Mouse (Mus musculus) limb, embryonic 11.5 days (tissue): ENCODE results near the gene Inhbc. TPM values are rescaled to one million over a fixed set of nuclear protein-coding genes. Genes with fewer than 3 reads are reported as not detected.
"Not testable (repeated sequence)": the region's sequence is repeated elsewhere in the genome, so short reads cannot be mapped to it uniquely, and the experiment has no call there.

Experiments
- ATAC-seq: fragments of 200-750 bp; cut with Nextera tagmentation; 2 replicates; pipeline ENCODE4 v1.8.0; 2017; ENCODE audit warnings: low read depth; ENCODE audit not compliant: insufficient number of reproducible peaks, low FRiP score, low TSS enrichment
- DNase-seq: peaks from one replicate; pipeline ENCODE4 v3.0.0-alpha.2; 2015; ENCODE audit warnings: low spot score
- H3K27ac ChIP-seq: fragments of 300-500 bp; sonication (generic); replicated peaks from 2 replicates; pipeline ENCODE4 v1.5.1; 2014; ENCODE audit warnings: low read depth, mild to moderate bottlenecking, low read length
- H3K27me3 ChIP-seq: fragments of 300-500 bp; sonication (generic); 2 replicates; pipeline ENCODE4 v1.6.1; 2014; ENCODE audit warnings: mild to moderate bottlenecking, low read length, mixed read lengths; ENCODE audit not compliant: control insufficient read depth, insufficient read depth
- H3K36me3 ChIP-seq: fragments of 300-500 bp; sonication (generic); 2 replicates; pipeline ENCODE4 v1.6.1; 2014; ENCODE audit warnings: mild to moderate bottlenecking, low read length, moderate library complexity, mixed read lengths; ENCODE audit not compliant: control insufficient read depth, insufficient read depth
- H3K4me1 ChIP-seq: fragments of 300-500 bp; sonication (generic); 2 replicates; pipeline ENCODE4 v1.6.1; 2014; ENCODE audit warnings: low read length, mixed read lengths; ENCODE audit not compliant: control insufficient read depth, insufficient read depth
- H3K4me2 ChIP-seq: fragments of 300-500 bp; sonication (generic); 2 replicates; pipeline ENCODE4 v1.6.1; 2014; ENCODE audit warnings: low read depth, mild to moderate bottlenecking, moderate library complexity; ENCODE audit not compliant: severe bottlenecking
- H3K4me3 ChIP-seq: fragments of 300-500 bp; sonication (generic); 2 replicates; pipeline ENCODE4 v1.5.1; 2014; ENCODE audit warnings: low read depth, low read length
- H3K9ac ChIP-seq: fragments of 300-500 bp; sonication (generic); 2 replicates; pipeline ENCODE4 v1.6.1; 2014; ENCODE audit warnings: mild to moderate bottlenecking, low read length
- H3K9me3 ChIP-seq: fragments of 300-500 bp; sonication (generic); 2 replicates; pipeline ENCODE4 v1.6.1; 2016; ENCODE audit warnings: low read length; ENCODE audit not compliant: control insufficient read depth
- WGBS: fragments of 180-500 bp; shearing (Covaris S2); extraction: QIAGEN DNeasy Blood & Tissue Kit; methylation state at CpG from one replicate; pipeline ENCODE4 v1.1.7; 2014; 5-methylcytosine and 5-hydroxymethylcytosine counted together
- polyA plus RNA-seq: library from polyadenylated mRNA; unstranded; fragments of >200 nt; fragmentation: Nextera tagmentation; extraction: Ambion mirVana; gene quantifications from 2 replicates; pipeline ENCODE4 v1.2.1, GENCODE M21; 2014

The Inhbc gene
- polyA plus RNA-seq, 1 experiment from 2014 or later, result 0.15 TPM

DNA sequence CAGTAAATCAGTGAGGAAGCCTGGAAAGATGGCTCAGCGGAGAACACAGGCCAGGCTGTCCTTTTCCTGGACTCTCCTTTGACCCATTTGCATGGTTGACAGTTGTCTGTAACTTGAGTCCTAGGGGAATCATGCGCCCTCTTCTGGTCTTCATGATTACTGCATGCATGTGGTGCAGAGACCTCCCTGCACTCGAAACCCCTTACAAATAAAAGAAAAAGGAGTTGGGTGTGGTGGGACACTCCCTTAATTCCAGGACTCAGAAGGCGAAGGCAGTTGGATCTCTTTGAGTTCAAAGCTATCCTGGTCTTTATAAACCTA is 57.9 kb downstream of the Inhbc start:
- H3K36me3 ChIP-seq, result peaks cover 8% of the 10 kb centered on the region
- H3K9me3 ChIP-seq, result no peaks in the 10 kb centered on the region
- under 1% methylated on average over 4 of the region's 4 CpGs for WGBS
- peak overlapping the region; percentile 69 for H3K4me3 ChIP-seq
- peak overlapping the region; percentile 74 for H3K4me2 ChIP-seq
- H3K4me1 ChIP-seq, result peaks cover 6% of the 10 kb centered on the region; the same call in 1 of the 2 replicates
- ATAC-seq (peak; percentile 4; the same call in 1 of the 2 replicates), DNase-seq (peak; percentile 94)
- H3K27ac ChIP-seq, result no peak overlapping the region
- H3K27me3 ChIP-seq, result no peaks in the 10 kb centered on the region
- H3K9ac ChIP-seq, result 0 out of 2 replicates have a peak overlapping the region, but pooled peaks have one; percentile 0

DNA sequence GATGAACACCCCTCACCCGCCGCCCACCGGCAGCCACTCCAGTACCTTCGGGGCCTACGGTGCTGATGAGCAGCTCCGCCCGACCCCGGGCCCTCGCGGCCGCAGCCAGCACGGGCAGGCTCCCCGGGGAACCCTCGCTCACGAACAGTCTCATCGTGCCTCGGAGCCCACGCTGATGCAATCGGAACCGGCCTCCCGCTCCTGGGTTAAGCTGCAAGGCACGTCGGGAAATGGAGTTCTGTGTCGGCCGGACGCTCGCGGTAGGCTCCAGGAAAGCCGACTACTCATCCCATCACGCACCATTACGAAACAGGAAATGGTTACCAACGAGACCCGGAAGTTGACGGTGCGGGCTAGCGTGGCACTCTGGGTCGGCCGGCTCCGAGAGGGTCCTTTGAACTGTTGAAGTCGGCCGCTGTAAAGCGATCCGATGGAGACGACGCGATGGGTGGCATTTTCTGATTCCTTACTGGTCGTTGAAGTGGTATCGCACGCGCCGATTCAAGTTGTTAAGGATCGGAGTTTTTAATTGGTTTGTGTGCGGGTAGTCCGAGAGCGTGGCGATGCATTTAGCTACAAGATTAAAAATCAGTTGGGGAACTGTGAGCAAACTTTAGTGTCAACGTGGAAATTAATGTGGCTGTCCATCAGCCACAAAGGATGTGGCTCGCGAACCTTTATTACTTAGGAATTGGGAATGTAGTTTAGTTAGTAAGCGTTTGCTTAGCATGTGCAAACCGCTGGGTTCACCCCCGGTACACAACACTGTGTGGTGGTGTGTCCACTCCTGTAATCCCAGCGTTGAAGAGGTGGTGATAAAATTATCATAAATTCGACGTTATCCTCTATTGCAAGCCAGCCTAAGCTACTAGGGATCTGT is 58.5 kb downstream of the Inhbc start, which contains the start of gene Mars:
Mars (minus strand) TSS at position 311 of the 880 bp plus-strand sequence.
- DNase-seq, result peak; percentile 94
- under 1% methylated on average over 65 of the region's 65 CpGs for WGBS
- Histone ChIP-seq H3K27me3 (no peaks in the 10 kb centered on the region), H3K4me2 (peak within 1 kb of the TSS; percentile 74), H3K9me3 (no peaks in the 10 kb centered on the region), H3K9ac (peak within 1 kb of the TSS; percentile 71), H3K4me3 (peak within 1 kb of the TSS; percentile 69), H3K27ac (no peak within 1 kb of the TSS), H3K36me3 (peaks cover 13% of the 10 kb centered on the region), H3K4me1 (peaks cover 6% of the 10 kb centered on the region; the same call in 1 of the 2 replicates)
- peak; percentile 94 for ATAC-seq

DNA sequence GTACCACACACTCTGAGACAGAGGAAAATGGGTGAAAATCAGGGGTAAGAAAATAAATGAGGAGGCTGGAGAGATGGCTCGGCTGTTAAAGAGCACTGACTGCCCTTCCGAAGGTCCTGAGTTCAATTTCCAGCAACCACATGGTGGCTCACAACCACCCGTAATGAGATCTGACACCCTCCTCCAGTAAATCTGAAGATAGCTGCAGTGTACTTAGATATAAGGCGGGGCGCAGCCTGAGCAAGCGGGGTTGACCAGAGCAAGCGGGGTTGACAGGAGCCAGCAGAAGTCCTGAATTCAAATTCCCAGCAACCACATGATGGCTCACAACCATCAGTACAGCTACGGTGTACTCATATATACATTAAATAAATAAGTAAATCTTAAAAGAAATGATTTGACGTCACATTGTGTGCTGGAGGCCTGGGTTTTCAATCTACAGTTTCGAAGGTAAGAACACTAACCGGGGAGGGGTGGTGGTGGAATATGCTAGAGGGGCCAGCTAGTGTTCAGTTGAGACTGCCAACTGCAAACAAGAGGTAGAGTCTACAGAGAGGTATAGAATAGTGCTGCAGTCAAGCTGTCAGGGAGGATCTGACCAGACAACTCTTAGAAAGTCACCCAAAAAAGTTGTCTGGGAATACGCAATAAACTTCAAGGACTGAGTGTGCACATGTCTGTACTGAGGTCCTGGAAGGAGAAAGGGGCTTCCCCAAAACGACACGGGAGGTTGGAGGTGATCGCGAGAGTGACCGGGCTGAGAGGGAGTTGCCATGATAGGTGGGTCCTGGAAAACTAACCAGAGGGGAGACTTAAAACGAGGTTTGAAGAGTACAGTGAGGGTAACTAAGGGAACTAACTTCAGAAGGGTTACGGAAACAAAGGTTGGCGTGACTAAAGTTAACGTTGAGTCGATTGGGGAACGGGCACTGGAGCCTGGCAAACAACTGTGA is 59.4 kb downstream of the Inhbc start:
- no peaks in the 10 kb centered on the region for H3K27me3 ChIP-seq
- H3K36me3 ChIP-seq, result peaks cover 16% of the 10 kb centered on the region
- H3K9ac ChIP-seq, result peak overlapping the region; percentile 71
- peak overlapping the region; percentile 66 for H3K4me2 ChIP-seq
- DNase-seq, result peak; percentile 70
- 38% methylated on average over 23 of the region's 23 CpGs for WGBS
- peak overlapping the region; percentile 69 for H3K4me3 ChIP-seq
- no peaks in the 10 kb centered on the region for H3K9me3 ChIP-seq
- H3K27ac ChIP-seq, result no peak overlapping the region
- peaks cover 6% of the 10 kb centered on the region; the same call in 1 of the 2 replicates for H3K4me1 ChIP-seq
- peak; percentile 41; the same call in 1 of the 2 replicates for ATAC-seq

DNA sequence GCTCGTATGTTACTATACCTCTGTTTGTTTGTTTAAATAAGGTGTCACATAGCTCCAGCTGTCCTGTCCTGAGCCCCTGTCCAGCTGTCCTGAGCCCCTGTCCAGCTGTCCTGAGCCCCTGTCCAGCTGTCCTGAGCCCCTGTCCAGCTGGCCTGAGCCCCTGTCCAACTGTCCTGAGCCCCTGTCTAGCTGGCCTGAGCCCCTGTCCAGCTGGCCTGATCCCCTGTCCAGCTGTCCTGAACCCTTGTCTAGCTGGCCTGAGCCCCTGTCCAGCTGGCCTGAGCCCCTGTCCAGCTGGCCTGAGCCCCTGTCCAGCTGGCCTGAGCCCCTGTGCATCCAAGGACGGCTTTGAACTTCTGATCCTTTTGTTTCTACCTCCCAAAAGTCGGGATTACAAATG is 61.1 kb downstream of the Inhbc start:
- 89% methylated on average over 3 of the region's 3 CpGs for whole genome bisulfite sequencing
- not testable (repeated sequence) for H3K9ac ChIP-seq, H3K4me1 ChIP-seq, H3K27ac ChIP-seq, H3K9me3 ChIP-seq, H3K4me2 ChIP-seq, H3K27me3 ChIP-seq, DNase-seq, H3K4me3 ChIP-seq, ATAC-seq
- peaks cover 28% of the 10 kb centered on the region for H3K36me3 ChIP-seq

Other genes with a start within 250 kb of the Inhbc start
- 29.5 and 32.7 TPM in 2 replicates for gene Os9, start 249.3 kb downstream of the Inhbc start, polyA plus RNA-seq
- 3.4 TPM in 2 replicates for gene B4galnt1, start 205.2 kb downstream of the Inhbc start, polyA plus RNA-seq
- 2.7 and 4.1 TPM in 2 replicates for gene Slc26a10, start 189.8 kb downstream of the Inhbc start, polyA plus RNA-seq
- 37.2 and 40.3 TPM in 2 replicates for gene Arhgef25, start 180.3 kb downstream of the Inhbc start, polyA plus RNA-seq
- 138 TPM in 2 replicates for gene Dtx3, start 174.7 kb downstream of the Inhbc start, polyA plus RNA-seq
- 17.8 and 20.3 TPM in 2 replicates for gene Pip4k2c, start 158.8 kb downstream of the Inhbc start, polyA plus RNA-seq
- 2.1 and 3.8 TPM in 2 replicates for gene Kif5a, start 107.1 kb downstream of the Inhbc start, polyA plus RNA-seq
- gene Dctn2, start 104.1 kb downstream of the Inhbc start, polyA plus RNA-seq, result 160 and 170 TPM in 2 replicates
- 17.0 and 17.2 TPM in 2 replicates for gene Mbd6, start 81.4 kb downstream of the Inhbc start, polyA plus RNA-seq
- gene Mars, start 58.6 kb downstream of the Inhbc start, polyA plus RNA-seq, result 167 and 170 TPM in 2 replicates
- 5.3 and 5.5 TPM in 2 replicates for gene Arhgap9, start 48.5 kb downstream of the Inhbc start, polyA plus RNA-seq
- 8.5 and 11.2 TPM in 2 replicates for gene Gli1, start 28.5 kb downstream of the Inhbc start, polyA plus RNA-seq
- gene Inhbe, start 16.0 kb downstream of the Inhbc start, polyA plus RNA-seq, result 0.03 and 0.15 TPM in 2 replicates
- 35.8 and 45.7 TPM in 2 replicates for gene R3hdm2, start 9.9 kb upstream of the Inhbc start, polyA plus RNA-seq
- 0.21 and 0.34 TPM in 2 replicates for gene Stac3, start 131.3 kb upstream of the Inhbc start, polyA plus RNA-seq
- 0.48 and 0.96 TPM in 2 replicates for gene Ndufa4l2, start 144.5 kb upstream of the Inhbc start, polyA plus RNA-seq
- gene Shmt2, start 152.0 kb upstream of the Inhbc start, polyA plus RNA-seq, result 102 and 104 TPM in 2 replicates
- 0.95 and 1.2 TPM in 2 replicates for gene Nxph4, start 164.1 kb upstream of the Inhbc start, polyA plus RNA-seq